Mouse (Mus musculus) limb, embryonic 10.5 days (tissue): ENCODE results near the gene Gm9045. TPM values are rescaled to one million over a fixed set of nuclear protein-coding genes. Genes with fewer than 3 reads are reported as not detected.
A peak's percentile ranks its signal among the peaks of the same experiment; 100 is the strongest.
"Not testable (repeated sequence)": the region's sequence is repeated elsewhere in the genome, so short reads cannot be mapped to it uniquely, and the experiment has no call there.

Experiments used
- DNase-seq: peaks from one replicate; pipeline ENCODE4 v3.0.0-alpha.2; 2017; ENCODE audit warnings: low spot score
- H3K27ac ChIP-seq: fragments of 300-500 bp; sonication (generic); 2 replicates; pipeline ENCODE4 v1.5.1; 2016; ENCODE audit warnings: mild to moderate bottlenecking
- H3K27me3 ChIP-seq: fragments of 300-500 bp; sonication (generic); 2 replicates; pipeline ENCODE4 v1.6.1; 2016; ENCODE audit warnings: low read depth, mild to moderate bottlenecking; ENCODE audit not compliant: poor library complexity, severe bottlenecking
- H3K36me3 ChIP-seq: fragments of 300-500 bp; sonication (generic); 2 replicates; pipeline ENCODE4 v1.6.1; 2016; ENCODE audit warnings: mild to moderate bottlenecking, moderate library complexity
- H3K4me1 ChIP-seq: fragments of 300-500 bp; sonication (generic); 2 replicates; pipeline ENCODE4 v1.6.1; 2016
- H3K4me3 ChIP-seq: fragments of 300-500 bp; sonication (generic); 2 replicates; pipeline ENCODE4 v1.5.1; 2016; ENCODE audit warnings: mild to moderate bottlenecking, moderate library complexity
- H3K9me3 ChIP-seq: fragments of 300-500 bp; sonication (generic); replicated peaks from 2 replicates; pipeline ENCODE4 v1.6.1; 2016; ENCODE audit warnings: mild to moderate bottlenecking
- WGBS: fragments of 180-500 bp; shearing (Covaris S2); methylation state at CpG from one replicate; pipeline ENCODE4 v1.1.7; 2016; 5-methylcytosine and 5-hydroxymethylcytosine counted together
- polyA plus RNA-seq: library from polyadenylated mRNA; unstranded; fragments of >200 nt; fragmentation: Nextera tagmentation; extraction: Ambion mirVana; gene quantifications from 2 replicates; pipeline ENCODE4 v1.2.1, GENCODE M21; 2016

Gene Gm9045
- not detected in 2 replicates for polyA plus RNA-seq

- DNase-seq, H3K27me3 ChIP-seq, H3K36me3 ChIP-seq, H3K4me3 ChIP-seq, H3K9me3 ChIP-seq, H3K27ac ChIP-seq, H3K4me1 ChIP-seq: not testable (repeated sequence)
- WGBS, result no CpG with 5 or more reads among the region's 14 CpGs
Measured at GRCm38 (mm10) chr10:118337731-118338130, at the start of gene Gm9045. TSS of gene Gm9045 (minus strand) at chr10:118337831.

GRCm38 (mm10) chr10:118370443-118370842, 32.8 kb upstream of the Gm9045 start:
- H3K4me1 ChIP-seq, result no peaks in the 10 kb centered on the region; the same call in 1 of the 2 replicates
- H3K4me3 ChIP-seq, result peak overlapping the region; percentile 22; the same call in 1 of the 2 replicates
- WGBS, result 16% methylated on average over 10 of the region's 10 CpGs

GRCm38 (mm10) chr10:118369518-118369917, 31.9 kb upstream of the Gm9045 start:
- Histone ChIP-seq H3K27ac (no peak overlapping the region), H3K4me3 (no peak overlapping the region), H3K4me1 (no peaks in the 10 kb centered on the region; the same call in 1 of the 2 replicates), H3K36me3 (no peaks in the 10 kb centered on the region), H3K27me3 (no peaks in the 10 kb centered on the region), H3K9me3 (no peaks in the 10 kb centered on the region)
- WGBS, result 93% methylated on average over 9 of the region's 9 CpGs
- DNase-seq, result no peak

More at GRCm38 (mm10) chr10:118370443-118370842, 32.8 kb upstream of the Gm9045 start:
- H3K9me3 ChIP-seq, result no peaks in the 10 kb centered on the region
- peak; percentile 86 for DNase-seq
- no peak overlapping the region for H3K27ac ChIP-seq
- H3K27me3 ChIP-seq, result no peaks in the 10 kb centered on the region
- H3K36me3 ChIP-seq, result no peaks in the 10 kb centered on the region

GRCm38 (mm10) chr10:118354005-118354404, 16.4 kb upstream of the Gm9045 start, which contains the start of gene Gm9049:
TSS of gene Gm9049 (minus strand) at chr10:118354105.
- WGBS, result 75% methylated on average over 1 of the region's 11 CpGs
- not testable (repeated sequence) for DNase-seq, H3K4me3 ChIP-seq, H3K36me3 ChIP-seq, H3K27me3 ChIP-seq, H3K27ac ChIP-seq, H3K9me3 ChIP-seq, H3K4me1 ChIP-seq

DNA sequence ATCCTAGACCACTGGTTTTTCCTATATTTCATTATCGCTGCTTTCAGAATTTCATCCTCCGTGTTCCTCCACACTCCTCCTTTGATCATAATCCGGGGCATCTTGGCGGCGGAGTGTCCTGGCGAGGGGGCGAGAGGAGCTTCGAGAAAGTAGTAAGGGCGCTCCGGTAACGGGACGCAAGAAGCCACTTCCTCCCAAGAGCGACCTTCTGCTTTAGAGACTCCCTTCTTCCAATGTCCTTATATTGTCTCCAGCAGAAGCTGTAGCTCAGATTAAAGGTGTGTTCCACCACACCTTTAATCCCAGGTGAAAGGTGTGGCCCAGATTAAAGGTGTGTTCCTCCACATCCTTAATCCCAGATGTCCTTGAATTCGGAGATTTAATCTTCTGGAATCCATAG, 10.9 kb upstream of the Gm9045 start, which contains the start of gene Gm9048:
Gene Gm9048 (minus strand): TSS at position 101 of the 400 bp plus-strand sequence.
- not testable (repeated sequence) for H3K36me3 ChIP-seq, H3K27me3 ChIP-seq, H3K4me1 ChIP-seq, DNase-seq, H3K9me3 ChIP-seq, H3K4me3 ChIP-seq, H3K27ac ChIP-seq
- 100% methylated on average over 1 of the region's 14 CpGs for WGBS

GRCm38 (mm10) chr10:118343155-118343554, 5.5 kb upstream of the Gm9045 start, which contains the start of gene Gm9046:
TSS of gene Gm9046 (minus strand) at chr10:118343255.
- not testable (repeated sequence) for H3K4me3 ChIP-seq, DNase-seq, H3K27ac ChIP-seq, H3K36me3 ChIP-seq, H3K4me1 ChIP-seq, H3K9me3 ChIP-seq, H3K27me3 ChIP-seq
- WGBS, result no CpG with 5 or more reads among the region's 14 CpGs

GRCm38 (mm10) chr10:118332308-118332707, 5.3 kb downstream of the Gm9045 start, which contains the start of gene Gm9044:
TSS of gene Gm9044 (minus strand) at chr10:118332408.
- WGBS, result no CpG with 5 or more reads among the region's 14 CpGs
- H3K36me3 ChIP-seq, H3K9me3 ChIP-seq, H3K27ac ChIP-seq, H3K4me3 ChIP-seq, H3K27me3 ChIP-seq, H3K4me1 ChIP-seq, DNase-seq: not testable (repeated sequence)

DNA sequence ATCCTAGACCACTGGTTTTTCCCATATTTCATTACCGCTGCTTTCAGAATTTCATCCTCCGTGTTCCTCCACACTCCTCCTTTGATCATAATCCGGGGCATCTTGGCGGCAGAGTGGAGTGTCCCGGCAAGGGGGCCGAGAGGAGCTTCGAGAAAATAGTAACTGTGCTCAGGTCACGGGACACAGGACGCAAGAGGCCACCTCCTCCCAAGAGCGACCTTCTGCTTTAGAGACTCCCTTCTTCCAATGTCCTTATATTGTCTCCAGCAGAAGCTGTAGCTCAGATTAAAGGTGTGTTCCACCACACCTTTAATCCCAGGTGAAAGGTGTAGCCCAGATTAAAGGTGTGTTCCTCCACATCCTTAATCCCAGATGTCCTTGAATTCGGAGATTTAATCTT, 10.8 kb downstream of the Gm9045 start, which contains the start of gene Gm9040:
Gene Gm9040 (minus strand): TSS at position 101 of the 400 bp plus-strand sequence.
- H3K27ac ChIP-seq, H3K4me3 ChIP-seq, H3K27me3 ChIP-seq, H3K4me1 ChIP-seq, H3K9me3 ChIP-seq, DNase-seq, H3K36me3 ChIP-seq: not testable (repeated sequence)
- no CpG with 5 or more reads among the region's 11 CpGs for WGBS

DNA sequence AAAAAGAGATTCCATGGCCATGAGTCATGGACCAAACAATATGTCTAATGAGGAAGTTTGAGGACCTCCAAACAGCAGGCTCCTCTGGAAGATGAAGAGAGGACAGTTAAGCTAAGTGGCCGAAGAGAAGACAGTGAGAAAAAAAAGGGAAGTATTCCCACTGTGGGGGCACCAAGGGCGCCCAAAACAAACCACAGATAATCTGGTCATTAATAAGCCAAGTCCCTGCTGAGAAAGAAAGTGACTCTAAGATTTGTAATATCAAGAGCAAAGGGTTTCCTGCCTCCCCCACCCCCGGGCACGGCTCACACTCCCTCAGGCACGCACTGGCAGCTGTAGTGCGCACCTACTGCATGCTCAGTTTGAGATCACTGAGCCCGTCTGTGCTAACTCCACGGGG, 18.6 kb downstream of the Gm9045 start:
- no peaks in the 10 kb centered on the region for H3K9me3 ChIP-seq
- H3K4me1 ChIP-seq, result no peaks in the 10 kb centered on the region
- no peak overlapping the region for H3K4me3 ChIP-seq
- H3K27me3 ChIP-seq, result no peaks in the 10 kb centered on the region
- 92% methylated on average over 8 of the region's 8 CpGs for WGBS
- H3K27ac ChIP-seq, result no peak overlapping the region
- H3K36me3 ChIP-seq, result no peaks in the 10 kb centered on the region
- DNase-seq, result no peak

- H3K27ac ChIP-seq, H3K36me3 ChIP-seq, H3K4me3 ChIP-seq, H3K9me3 ChIP-seq, H3K27me3 ChIP-seq, H3K4me1 ChIP-seq: not testable (repeated sequence)
- whole genome bisulfite sequencing, result 46% methylated on average over 2 of the region's 2 CpGs
- DNase-seq, result peak; percentile 32
Measured at GRCm38 (mm10) chr10:118302133-118302532, 35.5 kb downstream of the Gm9045 start.

DNA sequence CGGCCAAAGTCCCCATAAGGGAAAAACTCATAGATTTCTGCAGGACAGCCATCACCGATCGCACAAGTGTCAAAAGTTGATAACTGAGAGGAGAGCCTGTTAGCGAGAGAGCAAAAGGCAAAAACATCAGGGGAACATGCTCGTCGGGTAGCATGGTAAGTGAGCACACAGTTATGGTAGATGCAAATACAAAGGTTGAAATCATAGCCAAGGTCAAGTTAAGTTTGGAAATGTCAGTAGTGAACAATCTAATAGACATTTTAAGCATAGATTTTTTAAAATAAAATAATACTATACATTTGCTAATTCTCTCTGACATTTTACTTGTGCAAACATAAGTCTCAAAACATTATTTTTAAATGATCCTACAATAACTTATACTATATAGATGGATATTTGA, 42.7 kb downstream of the Gm9045 start, which contains the start of gene Iltifb:
Gene Iltifb (minus strand): TSS at position 101 of the 400 bp plus-strand sequence.
- no peak within 1 kb of the TSS for H3K4me3 ChIP-seq
- H3K27ac ChIP-seq, result no peak within 1 kb of the TSS
- no peaks in the 10 kb centered on the region for H3K27me3 ChIP-seq
- WGBS, result 94% methylated on average over 6 of the region's 6 CpGs
- no peak for DNase-seq
- no peaks in the 10 kb centered on the region for H3K9me3 ChIP-seq
- H3K36me3 ChIP-seq, result no peaks in the 10 kb centered on the region
- H3K4me1 ChIP-seq, result no peaks in the 10 kb centered on the region
